Mouse (Mus musculus) neural tube, embryonic 15.5 days (tissue): ENCODE measurements around the gene Jhy. TPM values are rescaled to one million over a fixed set of nuclear protein-coding genes. Genes with fewer than 3 reads are reported as not detected.

Experiments
- ATAC-seq: fragments of 200-750 bp; cut with Nextera tagmentation; 2 replicates; pipeline ENCODE4 v1.8.0; 2017; ENCODE audit warnings: mild to moderate bottlenecking, moderate TSS enrichment, moderate library complexity; ENCODE audit not compliant: low FRiP score
- H3K27ac ChIP-seq: fragments of 300-500 bp; sonication (generic); replicated peaks from 2 replicates; pipeline ENCODE4 v1.5.1; 2015; ENCODE audit warnings: mild to moderate bottlenecking, inconsistent platforms
- H3K27me3 ChIP-seq: fragments of 300-500 bp; sonication (generic); replicated peaks from 2 replicates; pipeline ENCODE4 v1.6.1; 2015; ENCODE audit warnings: inconsistent platforms
- H3K36me3 ChIP-seq: fragments of 300-500 bp; sonication (generic); 2 replicates; pipeline ENCODE4 v1.6.1; 2015; ENCODE audit warnings: inconsistent platforms
- H3K4me1 ChIP-seq: fragments of 300-500 bp; sonication (generic); 2 replicates; pipeline ENCODE4 v1.6.1; 2015; ENCODE audit warnings: inconsistent platforms
- H3K4me2 ChIP-seq: fragments of 300-500 bp; sonication (generic); 2 replicates; pipeline ENCODE4 v1.6.1; 2015; ENCODE audit warnings: inconsistent platforms, mild to moderate bottlenecking, moderate library complexity
- H3K4me3 ChIP-seq: fragments of 300-500 bp; sonication (generic); replicated peaks from 2 replicates; pipeline ENCODE4 v1.5.1; 2015; ENCODE audit warnings: mild to moderate bottlenecking, inconsistent platforms
- H3K9ac ChIP-seq: fragments of 300-500 bp; sonication (generic); replicated peaks from 2 replicates; pipeline ENCODE4 v1.6.1; 2015; ENCODE audit warnings: mild to moderate bottlenecking, inconsistent platforms
- H3K9me3 ChIP-seq: fragments of 300-500 bp; sonication (generic); replicated peaks from 2 replicates; pipeline ENCODE4 v1.6.1; 2016; ENCODE audit warnings: inconsistent platforms
- WGBS: fragments of 180-500 bp; shearing (Covaris S2); methylation state at CpG from one replicate; pipeline ENCODE4 v1.1.7; 2015; ENCODE audit warnings: mixed read lengths; 5-methylcytosine and 5-hydroxymethylcytosine counted together
- polyA plus RNA-seq: library from polyadenylated mRNA; unstranded; fragments of >200 nt; fragmentation: Nextera tagmentation; extraction: Ambion mirVana; gene quantifications from 2 replicates; pipeline ENCODE4 v1.2.1, GENCODE M21; 2015

Gene Jhy
- polyA plus RNA-seq: 1.3 TPM in 2 replicates

DNA sequence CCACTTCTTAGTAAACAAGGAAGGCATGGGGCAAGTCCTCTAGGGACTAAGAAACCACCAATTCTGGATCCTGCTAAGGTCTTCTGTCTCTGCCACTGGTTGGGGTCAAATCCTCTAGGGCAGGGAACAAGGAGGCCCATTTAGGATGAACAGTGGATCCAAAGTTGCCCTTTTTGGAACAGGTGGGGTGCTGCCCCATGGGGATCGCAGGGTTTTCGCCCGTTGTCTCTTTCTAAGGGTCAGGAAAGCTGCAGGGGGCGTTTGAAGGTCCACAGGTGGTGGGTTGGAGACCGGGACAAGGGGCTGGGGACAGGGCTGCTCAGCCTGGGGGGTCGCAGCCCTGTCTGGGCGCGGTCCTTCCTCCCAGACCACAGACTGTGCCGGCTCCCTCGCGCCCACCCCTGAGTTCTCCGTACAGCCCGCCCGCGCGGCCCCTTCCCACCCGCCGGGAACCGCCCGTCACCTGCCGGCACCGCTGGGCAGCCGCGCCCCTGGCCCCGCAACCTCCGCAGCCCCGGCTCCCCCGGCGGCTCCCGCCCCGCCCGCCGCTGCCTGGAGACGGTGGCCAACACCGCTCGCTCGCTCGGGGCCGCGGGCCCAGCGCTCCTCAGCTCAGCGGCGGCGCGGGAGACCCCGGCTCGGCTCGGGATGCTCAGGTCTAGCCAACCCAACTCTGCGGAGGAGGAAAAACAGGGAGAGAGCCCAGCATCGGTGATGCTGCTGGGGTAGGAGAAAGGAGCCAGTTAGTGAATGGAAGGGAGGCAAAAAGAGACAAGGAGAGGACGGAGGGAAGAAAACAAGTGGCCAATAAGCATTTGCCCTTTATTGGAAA, at the start of gene Jhy:
TSS of gene Jhy (minus strand) at position 533 of the 832 bp plus-strand sequence.
- Histone ChIP-seq H3K4me1 (peaks cover 26% of the 10 kb centered on the region), H3K4me2 (peak within 1 kb of the TSS; percentile 97), H3K27me3 (peaks cover 18% of the 10 kb centered on the region), H3K27ac (peak within 1 kb of the TSS; percentile 65; the same call in 1 of the 2 replicates), H3K9me3 (no peaks in the 10 kb centered on the region), H3K4me3 (peak within 1 kb of the TSS; percentile 55), H3K9ac (peak within 1 kb of the TSS; percentile 61), H3K36me3 (no peaks in the 10 kb centered on the region)
- peak; percentile 82 for ATAC-seq
- WGBS: under 1% methylated on average over 43 of the region's 51 CpGs

GRCm38 (mm10) chr9:41012456-41012855, 48.5 kb upstream of the Jhy start:
- Histone ChIP-seq H3K4me1 (peaks cover 20% of the 10 kb centered on the region), H3K4me3 (no peak overlapping the region), H3K27me3 (no peaks in the 10 kb centered on the region), H3K27ac (peak overlapping the region; percentile 85), H3K36me3 (0 out of 2 replicates have a peak, but pooled peaks cover 4% of the 10 kb centered on the region), H3K9me3 (no peaks in the 10 kb centered on the region), H3K4me2 (no peak overlapping the region), H3K9ac (no peak overlapping the region)
- no peak for ATAC-seq
- WGBS: 37% methylated on average over 5 of the region's 5 CpGs

DNA sequence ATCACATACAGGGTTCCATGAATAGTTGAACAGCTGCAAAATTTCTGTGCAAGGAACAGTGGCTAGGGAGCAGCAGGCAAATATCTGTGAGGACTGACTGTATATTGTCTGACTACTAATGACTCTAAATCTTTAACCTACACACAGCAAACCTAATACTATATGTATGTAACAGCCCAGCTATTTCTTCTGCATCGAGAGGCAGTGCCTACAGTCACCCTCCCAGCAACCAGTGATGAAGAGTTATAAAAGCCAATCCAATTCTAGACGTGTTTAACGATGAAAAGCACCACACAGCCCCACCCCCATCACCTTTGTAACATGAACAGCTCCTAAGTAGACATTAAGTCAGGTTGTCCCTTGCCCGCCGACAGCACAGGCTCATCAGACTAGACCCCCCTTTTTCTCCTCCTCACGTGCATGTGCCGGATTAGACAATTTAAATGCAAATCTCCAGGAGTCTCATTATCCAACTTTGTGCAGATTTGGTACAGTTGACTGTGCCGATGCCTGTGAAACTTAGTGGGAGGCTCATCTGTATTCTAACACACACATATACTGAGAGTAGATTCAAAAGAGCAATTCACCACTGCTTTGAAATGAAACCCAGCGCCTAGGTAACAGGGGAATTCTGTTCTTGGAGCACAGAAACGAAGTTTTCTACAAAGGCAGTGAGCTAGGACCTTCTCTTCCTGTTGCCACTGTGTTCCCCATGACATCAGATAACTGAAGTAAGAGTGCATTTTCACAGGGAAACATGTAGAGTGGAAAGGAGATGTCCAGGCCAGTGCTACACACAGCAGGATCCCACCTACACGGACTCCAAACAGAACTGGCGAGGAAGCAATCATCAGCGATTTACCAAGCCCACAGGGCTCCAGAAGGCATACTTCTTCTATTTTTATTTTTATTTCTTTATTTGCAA, 47.9 kb upstream of the Jhy start:
- ATAC-seq: peak; percentile 81
- H3K27me3 ChIP-seq: no peaks in the 10 kb centered on the region
- H3K9ac ChIP-seq: no peak overlapping the region

GRCm38 (mm10) chr9:41007785-41008184, 43.9 kb upstream of the Jhy start:
- Histone ChIP-seq H3K9ac (no peak overlapping the region), H3K4me3 (no peak overlapping the region), H3K9me3 (no peaks in the 10 kb centered on the region), H3K27me3 (no peaks in the 10 kb centered on the region), H3K4me1 (peaks cover 14% of the 10 kb centered on the region), H3K36me3 (no peaks in the 10 kb centered on the region), H3K4me2 (no peak overlapping the region), H3K27ac (no peak overlapping the region)
- no peak for ATAC-seq
- WGBS: 18% methylated on average over 1 of the region's 1 CpGs

More for the DNA sequence above, 47.9 kb upstream of the Jhy start:
- 14% methylated on average over 13 of the region's 13 CpGs for WGBS
- Histone ChIP-seq H3K4me1 (peaks cover 20% of the 10 kb centered on the region), H3K36me3 (no peaks in the 10 kb centered on the region), H3K4me2 (no peak overlapping the region), H3K4me3 (no peak overlapping the region), H3K27ac (peak overlapping the region; percentile 85), H3K9me3 (no peaks in the 10 kb centered on the region)

- H3K4me3 ChIP-seq: no peak within 1 kb of the TSS
- H3K9me3 ChIP-seq: no peaks in the 10 kb centered on the region
- 74% methylated on average over 4 of the region's 4 CpGs for WGBS
- no peaks in the 10 kb centered on the region for H3K36me3 ChIP-seq
- no peaks in the 10 kb centered on the region for H3K27me3 ChIP-seq
- ATAC-seq: no peak
- H3K27ac ChIP-seq: no peak within 1 kb of the TSS
- no peak within 1 kb of the TSS for H3K9ac ChIP-seq
- no peak within 1 kb of the TSS for H3K4me2 ChIP-seq
- peaks cover 2% of the 10 kb centered on the region; the same call in 1 of the 2 replicates for H3K4me1 ChIP-seq
Measured at GRCm38 (mm10) chr9:41004415-41004814, 40.5 kb upstream of the Jhy start, which contains the start of gene Crtam. Crtam (minus strand) TSS chr9:41004628.

DNA sequence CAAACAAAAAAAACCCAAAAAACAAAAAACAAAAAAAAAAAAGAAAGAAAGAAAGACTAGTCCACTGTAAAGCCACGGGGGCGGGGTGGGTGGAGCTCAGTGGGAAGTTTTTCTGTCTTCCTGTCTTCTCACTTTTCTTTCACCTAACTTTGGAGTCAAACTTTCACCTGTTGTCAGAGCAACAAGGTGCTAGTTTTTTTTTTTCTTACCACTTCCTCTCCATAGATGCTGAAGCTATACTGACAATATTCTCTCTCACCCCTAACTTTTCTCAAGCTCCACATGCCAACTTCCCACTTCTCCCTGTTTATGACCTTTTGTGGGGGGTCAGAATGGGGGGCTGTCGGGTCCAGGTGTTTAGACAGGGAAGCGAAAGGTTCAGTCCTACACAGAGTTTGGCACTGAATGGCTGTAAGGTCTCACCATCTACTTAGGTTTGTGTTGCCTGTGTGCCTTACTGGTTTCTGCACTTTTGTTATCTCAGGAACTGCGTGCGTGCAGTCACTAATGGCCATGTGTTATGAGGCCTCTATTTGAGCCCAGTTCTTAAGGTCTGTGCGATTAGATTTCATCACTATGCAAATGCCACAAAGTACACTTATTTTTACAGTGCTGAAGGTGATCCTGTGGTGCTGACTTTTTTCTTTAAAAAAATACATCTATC, 33.3 kb upstream of the Jhy start:
- Histone ChIP-seq H3K9ac (no peak overlapping the region), H3K9me3 (no peaks in the 10 kb centered on the region), H3K4me3 (no peak overlapping the region), H3K27me3 (no peaks in the 10 kb centered on the region), H3K4me1 (peaks cover 2% of the 10 kb centered on the region; the same call in 1 of the 2 replicates), H3K36me3 (no peaks in the 10 kb centered on the region), H3K27ac (no peak overlapping the region), H3K4me2 (no peak overlapping the region)
- ATAC-seq: no peak
- WGBS: 92% methylated on average over 7 of the region's 7 CpGs

GRCm38 (mm10) chr9:40994075-40994474, 30.2 kb upstream of the Jhy start:
- WGBS: 90% methylated on average over 5 of the region's 5 CpGs
- Histone ChIP-seq H3K36me3 (no peaks in the 10 kb centered on the region), H3K27ac (no peak overlapping the region), H3K4me2 (no peak overlapping the region), H3K4me1 (peaks cover 9% of the 10 kb centered on the region), H3K27me3 (no peaks in the 10 kb centered on the region), H3K9ac (no peak overlapping the region), H3K4me3 (no peak overlapping the region), H3K9me3 (no peaks in the 10 kb centered on the region)
- no peak for ATAC-seq

GRCm38 (mm10) chr9:40991511-40991910, 27.6 kb upstream of the Jhy start:
- H3K9me3 ChIP-seq: no peaks in the 10 kb centered on the region
- no peak for ATAC-seq
- H3K4me1 ChIP-seq: peaks cover 9% of the 10 kb centered on the region
- H3K9ac ChIP-seq: no peak overlapping the region
- H3K27me3 ChIP-seq: no peaks in the 10 kb centered on the region
- H3K4me3 ChIP-seq: no peak overlapping the region
- H3K36me3 ChIP-seq: no peaks in the 10 kb centered on the region
- H3K4me2 ChIP-seq: no peak overlapping the region
- 0 out of 2 replicates have a peak overlapping the region, but pooled peaks have one; percentile 25 for H3K27ac ChIP-seq
- WGBS: 58% methylated on average over 6 of the region's 6 CpGs

GRCm38 (mm10) chr9:40989940-40990588, 26.1 kb upstream of the Jhy start:
- no peaks in the 10 kb centered on the region for H3K36me3 ChIP-seq
- H3K27ac ChIP-seq: peak overlapping the region; percentile 72
- 27% methylated on average over 4 of the region's 4 CpGs for WGBS
- no peaks in the 10 kb centered on the region for H3K9me3 ChIP-seq
- H3K4me3 ChIP-seq: no peak overlapping the region
- peak; percentile 85 for ATAC-seq
- no peaks in the 10 kb centered on the region for H3K27me3 ChIP-seq
- H3K4me1 ChIP-seq: peaks cover 9% of the 10 kb centered on the region
- no peak overlapping the region for H3K4me2 ChIP-seq
- H3K9ac ChIP-seq: no peak overlapping the region

DNA sequence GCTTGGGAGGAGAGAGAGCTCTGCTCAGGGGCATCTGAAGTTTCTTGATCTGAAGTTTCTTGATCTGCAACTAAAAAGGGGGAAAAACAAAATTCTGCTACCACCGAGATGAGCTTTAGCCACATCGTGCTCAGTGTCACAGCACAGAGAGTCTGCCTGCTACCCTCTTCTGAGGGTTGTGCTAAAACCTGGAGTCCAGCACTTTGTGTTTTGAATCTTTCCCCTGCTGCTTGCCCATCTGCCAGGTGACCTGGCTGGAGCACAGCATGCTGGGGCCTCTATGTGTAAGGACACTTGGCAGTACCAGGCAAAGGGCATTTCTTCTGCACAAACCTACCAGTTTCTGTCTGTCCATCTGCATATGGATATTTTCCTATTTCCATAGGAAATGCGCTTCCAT, 20.4 kb upstream of the Jhy start:
- WGBS: 72% methylated on average over 3 of the region's 3 CpGs
- H3K4me1 ChIP-seq: no peaks in the 10 kb centered on the region
- H3K27me3 ChIP-seq: no peaks in the 10 kb centered on the region
- no peak for ATAC-seq
- H3K9ac ChIP-seq: no peak overlapping the region
- no peak overlapping the region for H3K4me2 ChIP-seq
- no peaks in the 10 kb centered on the region for H3K9me3 ChIP-seq
- no peak overlapping the region for H3K4me3 ChIP-seq
- H3K27ac ChIP-seq: no peak overlapping the region
- H3K36me3 ChIP-seq: no peaks in the 10 kb centered on the region

GRCm38 (mm10) chr9:40983758-40984157, 19.8 kb upstream of the Jhy start:
- no peak overlapping the region for H3K9ac ChIP-seq
- H3K4me1 ChIP-seq: no peaks in the 10 kb centered on the region
- no peaks in the 10 kb centered on the region for H3K27me3 ChIP-seq
- H3K27ac ChIP-seq: no peak overlapping the region
- WGBS: 93% methylated on average over 3 of the region's 3 CpGs
- no peak for ATAC-seq
- no peaks in the 10 kb centered on the region for H3K36me3 ChIP-seq
- H3K4me3 ChIP-seq: no peak overlapping the region
- no peaks in the 10 kb centered on the region for H3K9me3 ChIP-seq
- no peak overlapping the region for H3K4me2 ChIP-seq
